Mouse (Mus musculus) liver, embryonic 16.5 days (tissue): ENCODE measurements around the gene Slc52a3. TPM values are rescaled to one million over a fixed set of nuclear protein-coding genes. Genes with fewer than 3 reads are reported as not detected.

Experiments used
- ATAC-seq: fragments of 200-750 bp; cut with Nextera tagmentation; 2 replicates; pipeline ENCODE4 v1.8.0; 2017; ENCODE audit warnings: low read depth, mild to moderate bottlenecking, moderate number of reproducible peaks, moderate library complexity
- H3K27ac ChIP-seq: fragments of 300-500 bp; sonication (generic); 2 replicates; pipeline ENCODE4 v1.5.1; 2014; ENCODE audit warnings: mild to moderate bottlenecking, low read length
- H3K27me3 ChIP-seq: fragments of 300-500 bp; sonication (generic); 2 replicates; pipeline ENCODE4 v1.6.1; 2014; ENCODE audit warnings: low read depth, low read length, mixed read lengths; ENCODE audit not compliant: control insufficient read depth, insufficient read depth
- H3K36me3 ChIP-seq: fragments of 300-500 bp; sonication (generic); 2 replicates; pipeline ENCODE4 v1.6.1; 2014; ENCODE audit warnings: mild to moderate bottlenecking; ENCODE audit not compliant: control insufficient read depth, insufficient read depth
- H3K4me1 ChIP-seq: fragments of 300-500 bp; sonication (generic); 2 replicates; pipeline ENCODE4 v1.6.1; 2014; ENCODE audit warnings: low read depth, low read length, mixed read lengths; ENCODE audit not compliant: control insufficient read depth
- H3K4me2 ChIP-seq: fragments of 300-500 bp; sonication (generic); 2 replicates; pipeline ENCODE4 v1.6.1; 2014; ENCODE audit warnings: low read depth, low read length, mixed read lengths
- H3K4me3 ChIP-seq: fragments of 300-500 bp; sonication (generic); 2 replicates; pipeline ENCODE4 v1.5.1; 2014; ENCODE audit warnings: low read depth, mild to moderate bottlenecking, low read length
- H3K9ac ChIP-seq: fragments of 300-500 bp; sonication (generic); 2 replicates; pipeline ENCODE4 v1.6.1; 2014; ENCODE audit warnings: low read depth, low read length
- H3K9me3 ChIP-seq: fragments of 300-500 bp; sonication (generic); replicated peaks from 2 replicates; pipeline ENCODE4 v1.6.1; 2016; ENCODE audit warnings: low read length; ENCODE audit not compliant: control insufficient read depth
- WGBS: fragments of 180-500 bp; shearing (Covaris S2); extraction: QIAGEN DNeasy Blood & Tissue Kit; methylation state at CpG from one replicate; pipeline ENCODE4 v1.1.7; 2014; ENCODE audit not compliant: insufficient replicate concordance; 5-methylcytosine and 5-hydroxymethylcytosine counted together
- polyA plus RNA-seq: library from polyadenylated mRNA; unstranded; fragments of >200 nt; fragmentation: Nextera tagmentation; extraction: Ambion mirVana; gene quantifications from 2 replicates; pipeline ENCODE4 v1.2.1, GENCODE M21; 2015

Gene Slc52a3
- polyA plus RNA-seq, 1 experiment from 2014 or later: 1.1 TPM

DNA sequence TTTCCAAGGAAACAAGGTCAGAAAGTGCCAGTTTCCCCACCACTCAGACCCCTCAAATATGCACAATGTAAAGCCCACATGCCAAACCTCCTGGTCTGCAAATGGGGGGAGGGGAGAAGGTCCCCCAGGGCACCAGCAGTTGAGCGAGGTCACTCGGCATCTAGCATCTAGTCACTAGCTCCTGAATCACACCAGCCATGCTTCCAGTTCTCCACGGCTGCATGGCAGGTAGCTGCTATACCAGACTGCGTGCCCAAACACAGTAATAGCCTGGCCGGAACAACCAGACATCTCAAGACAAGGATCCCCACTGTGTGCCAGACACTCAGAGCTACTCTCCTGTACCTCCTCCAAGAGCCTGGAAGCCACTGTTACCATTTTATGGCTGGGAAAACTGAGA, 24.6 kb upstream of the Slc52a3 start:
- Histone ChIP-seq H3K9ac (no peak overlapping the region), H3K4me2 (no peak overlapping the region), H3K4me1 (peaks cover 47% of the 10 kb centered on the region), H3K4me3 (no peak overlapping the region), H3K27ac (no peak overlapping the region), H3K36me3 (no peaks in the 10 kb centered on the region), H3K9me3 (no peaks in the 10 kb centered on the region), H3K27me3 (peaks cover 18% of the 10 kb centered on the region)
- no peak for ATAC-seq
- WGBS: 72% methylated on average over 5 of the region's 5 CpGs

DNA sequence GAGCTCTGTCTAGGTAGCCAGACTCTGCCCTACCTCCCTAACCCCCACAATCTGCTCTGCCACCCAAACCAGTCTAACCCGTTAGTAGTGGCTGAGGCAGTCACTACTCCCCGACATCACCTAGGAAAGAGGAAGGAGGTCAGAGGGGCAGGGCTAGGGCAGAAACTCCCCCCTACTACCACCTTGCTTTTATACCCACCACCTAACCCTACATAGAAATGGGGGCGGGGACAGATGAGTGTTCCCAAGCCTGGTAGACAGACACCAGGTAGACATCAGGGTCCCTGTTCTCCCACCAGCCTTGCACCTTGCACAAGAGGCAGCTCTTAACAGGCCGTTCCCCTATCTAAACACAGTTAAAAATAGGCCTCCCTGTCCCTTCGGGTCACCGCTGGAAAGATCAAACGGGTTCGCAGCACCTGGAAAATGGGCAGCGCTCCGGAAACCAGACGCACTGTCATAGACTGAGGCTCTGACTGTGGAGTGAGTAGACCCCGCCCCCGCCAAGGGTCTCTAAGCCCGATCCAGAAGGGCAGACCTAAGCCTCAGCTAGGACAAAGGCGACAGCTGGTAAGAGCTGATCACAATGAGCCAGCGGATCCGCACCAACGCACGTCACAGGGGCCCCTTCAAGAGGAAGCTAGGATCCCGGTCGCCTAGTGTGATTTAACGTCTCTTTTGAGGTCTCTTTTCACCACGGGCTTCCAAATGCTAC, 23.3 kb upstream of the Slc52a3 start:
- Histone ChIP-seq H3K27me3 (peaks cover 18% of the 10 kb centered on the region), H3K27ac (peak overlapping the region; percentile 59), H3K4me3 (peak overlapping the region; percentile 29), H3K9ac (peak overlapping the region; percentile 18; the same call in 1 of the 2 replicates), H3K9me3 (no peaks in the 10 kb centered on the region), H3K4me1 (peaks cover 53% of the 10 kb centered on the region), H3K4me2 (peak overlapping the region; percentile 51), H3K36me3 (no peaks in the 10 kb centered on the region)
- peak; percentile 10; the same call in 1 of the 2 replicates for ATAC-seq
- WGBS: 7% methylated on average over 23 of the region's 23 CpGs

DNA sequence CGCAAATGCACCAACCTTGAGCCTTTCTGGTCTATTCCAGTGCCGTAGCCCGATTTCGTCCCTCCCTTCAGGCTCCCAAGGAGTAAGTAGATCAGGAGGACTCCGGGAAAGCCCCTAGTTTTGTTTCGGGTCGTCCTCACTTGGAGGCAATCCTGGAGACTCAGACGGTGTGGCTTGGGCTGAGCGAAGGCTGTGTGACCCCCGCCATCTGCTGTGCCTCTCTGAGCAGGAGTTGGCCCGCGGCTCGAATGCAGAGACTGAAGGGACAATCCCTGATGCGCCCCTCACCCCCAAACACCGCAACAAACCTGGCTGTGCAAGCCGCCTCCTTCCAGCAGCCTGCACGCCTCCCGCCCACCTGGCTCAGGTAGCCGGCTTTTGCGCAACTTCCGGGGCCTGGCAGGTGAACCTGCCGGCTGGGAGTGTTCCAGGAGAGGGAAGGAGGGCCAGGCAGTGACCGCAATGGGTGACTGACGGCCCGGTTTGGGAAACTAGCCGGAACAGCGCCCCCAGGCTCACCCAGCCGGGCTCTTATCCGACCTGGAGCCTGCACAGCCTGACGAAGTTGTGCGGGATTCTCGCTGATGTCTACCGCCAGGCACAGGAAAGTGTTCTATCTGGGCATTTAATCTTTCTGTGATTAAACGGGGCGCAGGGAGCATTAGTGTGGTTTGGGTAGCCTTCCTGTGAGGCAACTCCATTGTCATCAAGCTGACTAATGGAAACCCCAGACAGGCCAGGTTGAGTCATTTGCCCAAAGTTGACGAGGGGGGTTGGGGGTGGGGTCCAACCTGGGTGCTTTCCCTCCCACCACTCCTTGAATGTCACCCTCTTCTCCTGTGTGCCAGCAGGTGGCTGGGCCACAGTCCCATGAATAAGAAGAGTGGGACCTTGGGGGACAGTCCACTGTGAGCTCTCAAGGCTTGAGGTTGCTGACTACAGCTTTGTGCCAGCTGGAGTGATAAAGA, 22.4 kb upstream of the Slc52a3 start:
- Histone ChIP-seq H3K4me2 (peak overlapping the region; percentile 51), H3K27me3 (peaks cover 18% of the 10 kb centered on the region), H3K36me3 (no peaks in the 10 kb centered on the region), H3K9me3 (no peaks in the 10 kb centered on the region), H3K27ac (peak overlapping the region; percentile 59), H3K4me3 (peak overlapping the region; percentile 29), H3K9ac (peak overlapping the region; percentile 30; the same call in 1 of the 2 replicates), H3K4me1 (peaks cover 62% of the 10 kb centered on the region)
- peak; percentile 33; the same call in 1 of the 2 replicates for ATAC-seq
- WGBS: 1% methylated on average over 36 of the region's 36 CpGs

DNA sequence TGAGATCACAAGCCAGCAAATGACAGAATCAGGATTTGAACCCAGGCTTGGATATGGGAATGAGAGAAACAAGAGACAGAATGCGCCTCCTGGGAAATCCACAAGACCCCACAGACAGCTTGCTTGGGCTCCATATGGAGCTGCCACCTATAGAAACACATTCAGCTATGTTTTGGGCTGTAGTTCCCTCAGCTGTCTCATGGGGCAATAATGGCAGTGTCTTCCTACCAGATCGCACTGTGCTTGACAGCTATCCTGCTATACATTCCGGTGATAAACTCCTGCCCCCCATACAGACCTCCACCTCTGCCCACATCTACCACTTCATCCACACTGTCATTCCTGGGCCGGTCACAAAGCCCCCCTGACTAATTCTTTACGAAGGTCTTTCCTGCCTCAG, 21.0 kb upstream of the Slc52a3 start:
- peaks cover 66% of the 10 kb centered on the region for H3K4me1 ChIP-seq
- H3K36me3 ChIP-seq: no peaks in the 10 kb centered on the region
- H3K9me3 ChIP-seq: no peaks in the 10 kb centered on the region
- H3K9ac ChIP-seq: no peak overlapping the region
- H3K27ac ChIP-seq: no peak overlapping the region
- no peak for ATAC-seq
- no peak overlapping the region for H3K4me2 ChIP-seq
- H3K4me3 ChIP-seq: no peak overlapping the region
- peaks cover 18% of the 10 kb centered on the region for H3K27me3 ChIP-seq
- 69% methylated on average over 5 of the region's 5 CpGs for WGBS

DNA sequence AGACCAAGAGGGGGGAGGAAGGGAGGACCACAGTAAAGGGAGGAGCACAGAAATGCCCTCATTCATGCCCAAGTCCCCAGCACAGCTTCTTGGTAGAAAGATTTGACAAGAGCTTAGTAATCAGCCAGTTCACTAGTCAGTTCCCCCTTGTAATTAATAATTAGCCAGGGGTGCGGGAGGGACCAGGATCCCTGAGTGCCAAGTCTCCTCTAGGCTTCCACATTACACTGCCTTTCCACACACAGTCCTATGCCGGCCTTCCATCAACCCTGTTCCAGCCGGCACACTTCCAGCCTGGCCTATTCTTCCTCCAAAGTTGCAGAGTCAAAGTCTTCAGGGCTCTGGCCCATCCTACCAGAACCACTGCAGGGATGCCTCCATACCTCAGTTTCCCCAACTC, 20.2 kb upstream of the Slc52a3 start:
- Histone ChIP-seq H3K36me3 (no peaks in the 10 kb centered on the region), H3K4me1 (peaks cover 66% of the 10 kb centered on the region), H3K27me3 (peaks cover 18% of the 10 kb centered on the region), H3K9ac (no peak overlapping the region), H3K4me2 (0 out of 2 replicates have a peak overlapping the region, but pooled peaks have one; percentile 11), H3K27ac (peak overlapping the region; percentile 38; the same call in 1 of the 2 replicates), H3K4me3 (no peak overlapping the region), H3K9me3 (no peaks in the 10 kb centered on the region)
- 75% methylated on average over 3 of the region's 3 CpGs for WGBS
- ATAC-seq: peak; percentile 35; the same call in 1 of the 2 replicates

DNA sequence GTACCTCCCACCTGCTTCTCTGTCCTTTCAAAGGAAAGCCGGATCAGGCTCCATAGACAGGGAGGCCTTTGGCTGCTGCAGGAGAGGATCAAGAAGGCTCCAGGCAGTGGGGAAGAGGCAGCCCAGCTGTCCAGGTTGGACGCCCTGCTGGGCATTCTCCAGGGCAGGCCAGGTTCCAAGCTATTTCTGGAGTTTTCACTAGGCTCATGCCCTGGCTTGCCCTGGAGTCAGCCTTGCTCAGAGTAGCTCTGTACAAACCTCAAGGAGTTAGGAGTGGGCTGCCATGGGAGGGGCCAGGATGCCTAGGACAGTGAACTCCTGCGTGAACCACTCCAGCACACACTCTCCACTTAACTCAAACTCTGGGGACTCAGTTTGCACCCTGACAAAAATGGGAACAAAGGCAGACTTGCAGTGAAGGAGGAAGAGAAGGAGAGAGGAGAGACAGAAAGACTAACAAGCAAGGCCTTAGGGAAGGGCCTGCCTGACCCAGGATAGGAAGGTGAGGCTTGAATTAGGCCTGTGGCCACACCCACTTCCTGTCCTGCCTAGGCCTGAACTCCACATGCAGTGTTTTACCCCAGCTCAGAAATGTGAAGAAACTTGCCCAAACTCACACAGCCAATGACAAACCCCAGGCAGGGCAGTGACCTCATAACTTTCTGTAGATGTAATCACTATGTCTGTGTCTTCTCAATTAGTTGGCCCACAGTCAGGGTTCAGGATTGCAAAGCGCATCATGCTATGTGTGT, 18.4 kb upstream of the Slc52a3 start:
- H3K4me2 ChIP-seq: no peak overlapping the region; the same call in 1 of the 2 replicates
- no peak overlapping the region for H3K4me3 ChIP-seq
- no peak overlapping the region for H3K9ac ChIP-seq
- H3K27me3 ChIP-seq: peaks cover 16% of the 10 kb centered on the region
- H3K27ac ChIP-seq: peak overlapping the region; percentile 17; the same call in 1 of the 2 replicates
- 71% methylated on average over 4 of the region's 4 CpGs for WGBS
- ATAC-seq: no peak
- no peaks in the 10 kb centered on the region for H3K9me3 ChIP-seq
- no peaks in the 10 kb centered on the region for H3K36me3 ChIP-seq
- H3K4me1 ChIP-seq: peaks cover 56% of the 10 kb centered on the region

DNA sequence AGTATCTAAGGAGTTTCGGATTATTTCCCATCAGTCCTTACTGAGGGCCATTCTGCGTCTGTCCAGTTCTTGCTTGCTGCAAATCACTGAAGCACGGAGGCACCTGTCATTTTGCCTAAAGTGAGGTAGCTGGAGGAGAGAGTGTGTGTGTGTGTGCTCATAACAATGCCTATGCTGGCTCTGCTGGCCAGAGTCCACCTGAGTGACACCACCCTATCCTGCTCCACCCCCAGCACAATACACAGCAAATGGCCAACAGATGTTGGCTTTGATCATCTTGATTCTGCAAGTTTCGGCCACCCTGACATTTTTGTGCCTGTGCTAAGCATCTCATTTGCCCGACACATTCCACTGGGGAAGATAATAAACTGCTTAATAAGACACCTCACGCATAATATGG, 17.8 kb upstream of the Slc52a3 start:
- ATAC-seq: no peak
- Histone ChIP-seq H3K4me3 (peak overlapping the region; percentile 74), H3K27me3 (peaks cover 10% of the 10 kb centered on the region), H3K36me3 (no peaks in the 10 kb centered on the region), H3K4me1 (peaks cover 50% of the 10 kb centered on the region), H3K9me3 (no peaks in the 10 kb centered on the region), H3K27ac (peak overlapping the region; percentile 17; the same call in 1 of the 2 replicates), H3K9ac (no peak overlapping the region), H3K4me2 (peak overlapping the region; percentile 64; the same call in 1 of the 2 replicates)
- WGBS: 70% methylated on average over 6 of the region's 6 CpGs
